Mouse (Mus musculus) MEL (cell line): ENCODE results near the gene Clec3b. TPM values are rescaled to one million over a fixed set of nuclear protein-coding genes. Genes with fewer than 3 reads are reported as not detected.

Source experiments
- DNase-seq: peaks from one replicate; pipeline ENCODE4 v3.0.0; 2011; ENCODE audit warnings: low read depth, low spot score
- H3K27ac ChIP-seq: 2 replicates; pipeline ENCODE4 v1.5.1; 2012; ENCODE audit warnings: low read depth, mild to moderate bottlenecking, control low read depth, low read length, moderate library complexity; ENCODE audit not compliant: control insufficient read depth
- H3K27me3 ChIP-seq, 2 experiments: fragments of 150-350 bp in 1 of 2; sonication (generic) in 1 of 2; 2 replicates each; pipeline ENCODE4 v1.6.1; 2012; ENCODE audit warnings: low read length in 2 of 2, mild to moderate bottlenecking in 2 of 2, improper control_type of control experiment in 1 of 2, moderate library complexity in 1 of 2; ENCODE audit not compliant: insufficient read depth in 2 of 2, control insufficient read depth in 1 of 2
- H3K36me3 ChIP-seq, 2 experiments: 2 replicates each; pipeline ENCODE4 v1.6.1; 2012 to 2014; ENCODE audit warnings: low read length in 2 of 2, improper control_type of control experiment in 1 of 2, inconsistent platforms in 1 of 2, mild to moderate bottlenecking in 1 of 2; ENCODE audit not compliant: insufficient read depth in 2 of 2, control insufficient read depth in 1 of 2
- H3K4me1 ChIP-seq, 2 experiments: fragments of 150-350 bp in 1 of 2; sonication (generic) in 1 of 2; 2 replicates each; pipeline ENCODE4 v1.6.1; 2012; ENCODE audit warnings: low read length in 2 of 2, improper control_type of control experiment in 1 of 2, mild to moderate bottlenecking in 1 of 2; ENCODE audit not compliant: insufficient read depth in 2 of 2, control insufficient read depth in 1 of 2
- H3K4me3 ChIP-seq, 2 experiments: fragments of 150-350 bp in 1 of 2; sonication (generic) in 1 of 2; 2 replicates each; pipeline ENCODE4 v1.5.1; 2012; ENCODE audit warnings: low read depth in 2 of 2, low read length in 2 of 2, mild to moderate bottlenecking in 2 of 2, moderate library complexity in 2 of 2, control low read depth in 1 of 2, improper control_type of control experiment in 1 of 2; ENCODE audit not compliant: control insufficient read depth in 1 of 2, insufficient read depth in 1 of 2
- H3K79me2 ChIP-seq: 2 replicates; pipeline ENCODE4 v1.6.1; 2012; ENCODE audit warnings: mild to moderate bottlenecking, low read length, moderate library complexity; ENCODE audit not compliant: control insufficient read depth, poor library complexity, insufficient read depth
- H3K9ac ChIP-seq: 2 replicates; pipeline ENCODE4 v1.6.1; 2012; ENCODE audit warnings: low read depth, mild to moderate bottlenecking, control low read depth, low read length, moderate library complexity; ENCODE audit not compliant: control insufficient read depth, poor library complexity, severe bottlenecking
- H3K9me3 ChIP-seq: fragments of 150-350 bp; sonication (generic); replicated peaks from 2 replicates; pipeline ENCODE4 v1.6.1; 2012; ENCODE audit warnings: mild to moderate bottlenecking, low read length, improper control_type of control experiment, moderate library complexity; ENCODE audit not compliant: insufficient read depth
- CHD1 ChIP-seq: IDR thresholded peaks from 2 replicates; pipeline ENCODE4 v1.6.1; 2012; ENCODE audit warnings: low read depth, mild to moderate bottlenecking, inconsistent platforms, low read length, improper control_type of control experiment
- E2F4 ChIP-seq: IDR thresholded peaks from 2 replicates; pipeline ENCODE4 v1.6.1; 2011; ENCODE audit warnings: low read depth, low read length, improper control_type of control experiment, borderline replicate concordance
- JUND ChIP-seq: IDR thresholded peaks from 2 replicates; pipeline ENCODE4 v1.6.1; 2011; ENCODE audit warnings: low read depth, mild to moderate bottlenecking, improper control_type of control experiment, low read length
- KAT2A ChIP-seq: conservative IDR thresholded peaks from 2 replicates; pipeline ENCODE4 v1.6.1; 2012; ENCODE audit warnings: low read depth, low read length, improper control_type of control experiment, inconsistent platforms
- MAFK ChIP-seq: IDR thresholded peaks from 2 replicates; pipeline ENCODE4 v1.6.1; 2011; ENCODE audit warnings: low read depth, mild to moderate bottlenecking, low read length, improper control_type of control experiment, borderline replicate concordance
- MEF2A ChIP-seq: IDR thresholded peaks from 2 replicates; pipeline ENCODE4 v1.6.1; 2014; ENCODE audit warnings: low read depth, mild to moderate bottlenecking, inconsistent platforms, low read length, improper control_type of control experiment; ENCODE audit not compliant: poor library complexity, insufficient replicate concordance, severe bottlenecking; ENCODE audit errors: extremely low read depth
- MXI1 ChIP-seq: IDR thresholded peaks from 2 replicates; pipeline ENCODE4 v1.6.1; 2011; ENCODE audit warnings: mild to moderate bottlenecking, low read depth, low read length, improper control_type of control experiment
- MYC ChIP-seq: IDR thresholded peaks from 2 replicates; pipeline ENCODE4 v1.6.1; 2011; ENCODE audit warnings: low read depth, mild to moderate bottlenecking, low read length, improper control_type of control experiment, moderate library complexity
- NRF1 ChIP-seq: IDR thresholded peaks from 2 replicates; pipeline ENCODE4 v1.6.1; 2014; ENCODE audit warnings: low read depth, mild to moderate bottlenecking, inconsistent platforms, low read length, improper control_type of control experiment, moderate library complexity; ENCODE audit not compliant: poor library complexity, insufficient read depth, severe bottlenecking
- POLR2A ChIP-seq, 2 experiments: IDR thresholded peaks; 2 replicates each; pipeline ENCODE4 v1.6.1; 2011 to 2012; ENCODE audit warnings: low read length in 2 of 2, mild to moderate bottlenecking in 2 of 2, control low read depth in 1 of 2, improper control_type of control experiment in 1 of 2, low read depth in 1 of 2, moderate library complexity in 1 of 2; ENCODE audit not compliant: control insufficient read depth in 1 of 2, insufficient read depth in 1 of 2, poor library complexity in 1 of 2
- POLR2AphosphoS2 ChIP-seq: IDR thresholded peaks from 2 replicates; pipeline ENCODE4 v1.6.1; 2011; ENCODE audit warnings: low read length, improper control_type of control experiment
- RAD21 ChIP-seq: IDR thresholded peaks from 2 replicates; pipeline ENCODE4 v1.6.1; 2011; ENCODE audit warnings: mild to moderate bottlenecking, low read depth, low read length, improper control_type of control experiment
- SMC3 ChIP-seq: IDR thresholded peaks from 2 replicates; pipeline ENCODE4 v1.6.1; 2011; ENCODE audit warnings: low read depth, low read length, improper control_type of control experiment
- TCF12 ChIP-seq: IDR thresholded peaks from 2 replicates; pipeline ENCODE4 v1.6.1; 2014; ENCODE audit warnings: low read depth, mild to moderate bottlenecking, inconsistent platforms, low read length, improper control_type of control experiment, moderate library complexity
- UBTF ChIP-seq: IDR thresholded peaks from 2 replicates; pipeline ENCODE4 v1.6.1; 2012; ENCODE audit warnings: low read depth, mild to moderate bottlenecking, inconsistent platforms, low read length, improper control_type of control experiment, moderate library complexity, borderline replicate concordance; ENCODE audit not compliant: insufficient read depth
- USF2 ChIP-seq, 2 experiments: IDR thresholded peaks; 2 replicates each; pipeline ENCODE4 v1.6.1; 2011 to 2012; ENCODE audit warnings: improper control_type of control experiment in 2 of 2, low read length in 2 of 2, borderline replicate concordance in 1 of 2, inconsistent platforms in 1 of 2, low read depth in 1 of 2, mild to moderate bottlenecking in 1 of 2; ENCODE audit not compliant: insufficient read depth in 1 of 2
- ZKSCAN1 ChIP-seq: IDR thresholded peaks from 2 replicates; pipeline ENCODE4 v1.6.1; 2012; ENCODE audit warnings: low read depth, mild to moderate bottlenecking, inconsistent platforms, low read length, improper control_type of control experiment, moderate library complexity
- polyA plus RNA-seq, 2 experiments: library from polyadenylated mRNA; stranded (reverse) in 1 of 2; unstranded in 1 of 2; fragments of >175 nt in 1 of 2; fragments of >200 nt in 1 of 2; gene quantifications; 2 replicates each; pipeline versions ENCODE4 v1.2.1 to v1.2.4; 2012; ENCODE audit warnings: low replicate concordance in 2 of 2, low read depth in 1 of 2; ENCODE audit not compliant: insufficient read length in 2 of 2, insufficient read depth in 1 of 2, missing spikeins in 1 of 2
- total RNA-seq: library from RNA; depleted of rRNA; stranded (reverse); fragments of 300-350 nt; gene quantifications from 2 replicates; pipeline ENCODE4 v1.2.3, GENCODE M21; 2012

The Clec3b gene
- total and polyA plus RNA-seq, 3 experiments: 0.24 TPM; not detected in 2

- no peaks in the 10 kb centered on the region for H3K79me2 ChIP-seq
- no peak overlapping the region for H3K4me3 ChIP-seq
- no peak for TF ChIP-seq TCF12
- TF ChIP-seq SMC3: no peak
- no peak for TF ChIP-seq ZKSCAN1
- no peak for TF ChIP-seq KAT2A
- TF ChIP-seq E2F4: no peak
- TF ChIP-seq RAD21: no peak
- no peaks in the 10 kb centered on the region for H3K9me3 ChIP-seq
- no peaks in the 10 kb centered on the region for H3K36me3 ChIP-seq
- H3K4me1 ChIP-seq: no peaks in the 10 kb centered on the region
- no peaks in the 10 kb centered on the region for H3K27me3 ChIP-seq
- H3K27ac ChIP-seq: no peak overlapping the region
- H3K9ac ChIP-seq: no peak overlapping the region
- DNase-seq: no peak
Observed at GRCm38 (mm10) chr9:123188271-123188670, 37.5 kb downstream of the Clec3b start.

GRCm38 (mm10) chr9:123200116-123200515 is 49.4 kb downstream of the Clec3b start:
- Histone ChIP-seq H3K4me3 (no peak overlapping the region), H3K4me1 (no peaks in the 10 kb centered on the region), H3K36me3 (no peaks in the 10 kb centered on the region)
- TF ChIP-seq MYC (no peak), POLR2AphosphoS2 (no peak), USF2 (IDR thresholded peaks at IDR 0.05; ENCODE audit: borderline replicate concordance in 1 of 2, insufficient read depth in 1 of 2, low read depth in 1 of 2, low read length in 2 of 2) (no peak), POLR2A (IDR thresholded peaks at IDR 0.05; ENCODE audit: control insufficient read depth in 1 of 2, insufficient read depth in 1 of 2, low read depth in 1 of 2, low read length in 2 of 2, poor library complexity in 1 of 2) (no peak), CHD1 (no peak), RAD21 (no peak), KAT2A (no peak), NRF1 (no peak), UBTF (no peak), MXI1 (no peak), MAFK (no peak), JUND (no peak), MEF2A (no peak)
- TF ChIP-seq, all 39 proteins: peak for 0
- Histone ChIP-seq H3K27ac (no peak overlapping the region), H3K9ac (no peak overlapping the region), H3K9me3 (no peaks in the 10 kb centered on the region), H3K27me3 (peaks cover 0 to 1% of the 10 kb centered on the region in 2 experiments; a peak in 1 of 4 replicates), H3K79me2 (no peaks in the 10 kb centered on the region)
- no peak for DNase-seq
